Mouse (Mus musculus) heart, postnatal 0 days (tissue): ENCODE measurements at regions not wholly inside any gene's neighbourhood (a gene's known extent, or its start where the extent isn't known, plus 50 kb on each side); places are given as distances from the start of the nearest gene placed in this dataset.

Experiments
- ATAC-seq: fragments of 200-750 bp; cut with Nextera tagmentation; 2 replicates; pipeline ENCODE4 v1.8.0; 2017; ENCODE audit warnings: low read depth, moderate number of reproducible peaks, moderate library complexity; ENCODE audit not compliant: insufficient read depth
- DNase-seq: peaks from one replicate; pipeline ENCODE4 v3.0.0-alpha.2; 2016; ENCODE audit warnings: low spot score
- H3K27ac ChIP-seq: fragments of 300-500 bp; sonication (generic); 2 replicates; pipeline ENCODE4 v1.5.1; 2014; ENCODE audit warnings: low read depth, mild to moderate bottlenecking
- H3K27me3 ChIP-seq: fragments of 300-500 bp; sonication (generic); 2 replicates; pipeline ENCODE4 v1.6.1; 2014; ENCODE audit warnings: low read length, mixed read lengths; ENCODE audit not compliant: control insufficient read depth, insufficient read depth
- H3K36me3 ChIP-seq: fragments of 300-500 bp; sonication (generic); replicated peaks from 2 replicates; pipeline ENCODE4 v1.6.1; 2014; ENCODE audit warnings: low read length, mixed read lengths; ENCODE audit not compliant: control insufficient read depth, insufficient read depth
- H3K4me1 ChIP-seq: fragments of 300-500 bp; sonication (generic); 2 replicates; pipeline ENCODE4 v1.6.1; 2014; ENCODE audit warnings: antibody characterized with exemption; ENCODE audit not compliant: control insufficient read depth, insufficient read depth
- H3K4me2 ChIP-seq: fragments of 300-500 bp; sonication (generic); 2 replicates; pipeline ENCODE4 v1.6.1; 2014; ENCODE audit warnings: low read depth, mild to moderate bottlenecking, low read length, moderate library complexity
- H3K4me3 ChIP-seq: fragments of 300-500 bp; sonication (generic); 2 replicates; pipeline ENCODE4 v1.5.1; 2014; ENCODE audit warnings: low read depth, low read length
- H3K9ac ChIP-seq: fragments of 300-500 bp; sonication (generic); replicated peaks from 2 replicates; pipeline ENCODE4 v1.6.1; 2014; ENCODE audit warnings: low read depth, low read length, mixed read lengths
- H3K9me3 ChIP-seq: fragments of 300-500 bp; sonication (generic); replicated peaks from 2 replicates; pipeline ENCODE4 v1.6.1; 2016; ENCODE audit warnings: low read length; ENCODE audit not compliant: control insufficient read depth
- CTCF ChIP-seq: IDR thresholded peaks from 2 replicates; pipeline ENCODE4 v1.5.1; 2016; ENCODE audit warnings: antibody characterized with exemption, control low read depth, low read depth
- EP300 ChIP-seq: IDR thresholded peaks from 2 replicates; pipeline ENCODE4 v1.6.1; 2016; ENCODE audit warnings: antibody characterized with exemption, low read depth
- WGBS: fragments of 180-500 bp; shearing (Covaris S2); extraction: QIAGEN DNeasy Blood & Tissue Kit; methylation state at CpG from one replicate; pipeline ENCODE4 v1.1.7; 2014; 5-methylcytosine and 5-hydroxymethylcytosine counted together

DNA sequence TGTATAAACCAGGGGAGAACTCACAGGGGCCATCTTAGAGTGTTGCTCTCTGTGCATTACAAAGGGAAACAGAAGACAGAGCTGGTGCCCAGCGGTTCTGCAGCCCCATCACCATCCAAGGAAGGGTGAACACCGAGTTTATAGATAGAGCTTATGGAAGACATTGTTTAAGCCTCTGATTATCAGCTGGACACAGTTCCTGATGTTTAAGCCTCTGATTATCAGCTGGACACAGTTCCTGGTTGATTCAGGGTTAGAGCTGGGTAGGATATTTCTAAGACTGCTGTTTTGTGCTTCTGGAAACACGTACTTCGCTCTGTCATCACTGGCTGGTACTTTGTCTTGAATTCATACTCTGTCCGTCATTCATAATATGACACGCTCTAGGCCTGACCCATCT lies 79.9 kb upstream of the Prickle1 start:
- no peak overlapping the region for H3K9ac ChIP-seq
- ATAC-seq (no peak), DNase-seq (no peak)
- WGBS = 62% methylated on average over 6 of the region's 6 CpGs
- H3K36me3 ChIP-seq = no peaks in the 10 kb centered on the region
- no peaks in the 10 kb centered on the region for H3K9me3 ChIP-seq
- no peak overlapping the region for H3K27ac ChIP-seq
- no peaks in the 10 kb centered on the region for H3K27me3 ChIP-seq
- no peak overlapping the region for H3K4me3 ChIP-seq
- no peak overlapping the region for H3K4me2 ChIP-seq
- peaks cover 4% of the 10 kb centered on the region; the same call in 1 of the 2 replicates for H3K4me1 ChIP-seq
- TF ChIP-seq CTCF = no peak
- no peak for TF ChIP-seq EP300

DNA sequence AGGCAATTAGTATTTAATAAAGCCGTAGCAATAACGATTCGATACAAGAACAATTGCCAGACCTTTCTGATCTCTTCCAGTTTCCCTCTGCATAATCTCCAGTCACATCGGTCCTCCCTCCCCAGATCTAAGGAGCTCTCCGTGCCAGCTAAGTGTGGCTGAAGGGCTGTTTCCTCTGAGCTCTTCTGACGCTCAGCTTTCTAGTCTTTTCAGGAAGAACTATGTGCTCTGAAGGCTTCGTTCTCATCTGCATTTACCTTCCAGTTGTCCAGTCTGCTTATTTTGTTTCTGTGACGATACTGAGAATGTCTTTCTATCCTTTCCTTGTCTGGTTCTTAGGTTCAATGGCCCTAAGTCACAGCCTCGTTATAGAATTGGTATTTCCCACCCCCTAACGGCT lies 78.3 kb upstream of the Prickle1 start:
- no peaks in the 10 kb centered on the region for H3K27me3 ChIP-seq

DNA sequence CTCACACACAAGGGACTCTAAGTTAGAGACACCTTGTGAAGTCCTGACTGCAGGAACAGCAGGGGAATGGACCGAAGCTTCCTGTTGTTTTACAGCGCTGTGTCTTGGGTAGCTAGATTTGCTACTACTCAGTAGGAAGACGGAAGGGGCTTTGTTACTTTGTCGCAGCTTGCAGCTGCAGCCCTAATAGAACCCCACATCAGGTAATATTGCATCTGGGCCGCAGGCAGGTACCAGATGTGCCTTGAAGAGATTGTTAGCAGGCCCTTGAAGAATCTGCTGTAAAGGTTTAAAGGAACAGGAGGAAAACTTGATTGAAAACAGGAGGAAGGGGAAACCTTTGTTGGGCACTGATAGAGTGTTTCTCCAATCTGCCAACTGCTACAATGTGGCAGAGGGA lies 68.2 kb upstream of the Prickle1 start:
- Histone ChIP-seq H3K27ac (no peak overlapping the region), H3K27me3 (no peaks in the 10 kb centered on the region), H3K4me1 (no peaks in the 10 kb centered on the region), H3K4me3 (no peak overlapping the region), H3K9me3 (no peaks in the 10 kb centered on the region; the same call in 1 of the 2 replicates), H3K4me2 (no peak overlapping the region), H3K36me3 (no peaks in the 10 kb centered on the region), H3K9ac (no peak overlapping the region)
- DNase-seq = no peak
- 72% methylated on average over 5 of the region's 5 CpGs for WGBS
- no peak for TF ChIP-seq EP300
- no peak for TF ChIP-seq CTCF
- ATAC-seq = no peak

More for the DNA sequence above, 78.3 kb upstream of the Prickle1 start:
- no peaks in the 10 kb centered on the region for H3K9me3 ChIP-seq
- H3K4me2 ChIP-seq = no peak overlapping the region
- H3K4me3 ChIP-seq = no peak overlapping the region
- DNase-seq (no peak), ATAC-seq (no peak)
- no peak overlapping the region for H3K27ac ChIP-seq
- WGBS = 55% methylated on average over 10 of the region's 10 CpGs
- H3K4me1 ChIP-seq = peaks cover 4% of the 10 kb centered on the region; the same call in 1 of the 2 replicates
- no peak for TF ChIP-seq EP300
- H3K9ac ChIP-seq = no peak overlapping the region
- no peaks in the 10 kb centered on the region for H3K36me3 ChIP-seq

DNA sequence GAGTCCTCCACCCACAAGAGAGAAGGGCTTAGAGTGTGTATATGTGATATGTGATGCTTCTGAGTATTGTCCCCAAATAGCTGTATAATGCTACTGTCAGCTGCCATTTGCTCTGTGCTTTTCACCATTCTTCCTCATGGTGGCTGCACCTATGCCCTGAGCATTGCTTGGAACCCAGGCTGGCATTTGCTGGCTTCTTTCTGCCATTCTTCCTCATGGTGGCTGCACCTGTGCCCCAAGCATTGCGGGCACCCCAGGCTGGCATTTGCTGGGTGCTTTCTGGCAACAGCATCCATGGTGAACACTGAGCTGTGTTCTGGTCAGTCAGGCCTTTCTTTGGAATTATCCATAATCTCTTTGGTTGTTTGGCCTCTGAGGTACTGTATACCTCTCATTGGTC lies 66.9 kb upstream of the Prickle1 start:
- no peak overlapping the region for H3K27ac ChIP-seq
- H3K27me3 ChIP-seq = no peaks in the 10 kb centered on the region
- no peak overlapping the region for H3K9ac ChIP-seq
- TF ChIP-seq CTCF (no peak), EP300 (no peak)
- ATAC-seq = no peak
- H3K9me3 ChIP-seq = no peaks in the 10 kb centered on the region; the same call in 1 of the 2 replicates
- no peak overlapping the region for H3K4me3 ChIP-seq
- H3K36me3 ChIP-seq = no peaks in the 10 kb centered on the region
- 100% methylated on average over 1 of the region's 1 CpGs for WGBS
- no peaks in the 10 kb centered on the region for H3K4me1 ChIP-seq
- no peak overlapping the region for H3K4me2 ChIP-seq
- DNase-seq = no peak

DNA sequence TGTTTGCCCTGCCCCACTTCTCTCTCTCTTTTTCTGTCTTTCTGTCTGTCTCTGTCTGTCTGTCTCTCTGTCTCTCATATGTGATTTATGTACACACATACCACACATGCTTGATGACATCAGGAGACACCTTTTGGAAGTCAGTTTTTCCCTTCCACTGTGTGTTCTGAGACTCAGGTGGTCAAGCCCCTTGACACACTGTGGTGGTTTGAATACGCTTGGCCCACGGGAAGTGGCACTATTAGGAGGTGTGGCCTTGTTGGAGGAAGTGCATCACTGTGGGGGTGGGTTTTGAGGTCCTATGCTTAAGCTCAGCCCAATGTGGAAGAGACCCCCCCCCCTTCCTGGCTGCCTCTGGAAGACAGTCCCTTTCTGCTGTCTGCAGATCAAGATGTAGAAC lies 66.1 kb upstream of the Prickle1 start:
- no peak overlapping the region for H3K4me2 ChIP-seq
- H3K9ac ChIP-seq = no peak overlapping the region
- H3K36me3 ChIP-seq = no peaks in the 10 kb centered on the region
- ATAC-seq (no peak), DNase-seq (no peak)
- no peaks in the 10 kb centered on the region; the same call in 1 of the 2 replicates for H3K9me3 ChIP-seq
- H3K4me3 ChIP-seq = no peak overlapping the region
- H3K4me1 ChIP-seq = peaks cover 5% of the 10 kb centered on the region
- 85% methylated on average over 2 of the region's 2 CpGs for WGBS
- H3K27ac ChIP-seq = no peak overlapping the region
- H3K27me3 ChIP-seq = no peaks in the 10 kb centered on the region
- TF ChIP-seq EP300 = no peak
- no peak for TF ChIP-seq CTCF

DNA sequence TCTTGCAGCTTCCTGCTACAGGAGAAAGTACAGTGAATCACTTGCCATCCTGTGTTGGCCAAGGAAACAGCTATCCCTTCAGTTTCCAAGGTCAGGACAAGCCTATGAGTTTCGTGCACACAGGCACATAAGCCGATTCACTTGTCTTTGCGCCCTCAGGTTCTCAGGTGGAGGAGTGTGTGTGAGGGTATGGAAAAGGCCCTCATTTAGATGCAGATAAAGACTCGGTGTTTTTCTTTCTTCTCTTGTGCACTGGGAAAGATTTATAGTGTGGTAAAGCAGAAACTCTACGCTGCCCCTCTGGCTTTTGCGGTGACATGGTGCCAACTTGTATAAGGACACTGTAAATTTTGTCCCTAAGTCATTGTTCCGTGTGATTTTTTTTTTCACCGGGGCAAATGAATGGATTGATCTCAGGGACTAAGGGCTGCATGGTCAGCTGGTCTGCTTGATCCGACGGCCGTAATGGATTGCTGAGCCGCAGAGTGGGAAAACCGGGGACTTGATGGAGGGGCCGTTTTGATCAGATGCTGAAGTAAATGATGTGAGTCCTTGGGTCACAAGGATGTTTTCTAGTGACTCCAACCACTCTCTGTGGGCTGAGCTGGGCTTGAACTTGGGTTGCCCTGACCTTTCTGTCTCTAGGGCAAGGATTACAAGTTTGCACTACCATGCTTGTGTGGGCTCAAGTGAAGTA lies 65.4 kb upstream of the Prickle1 start:
- Histone ChIP-seq H3K4me3 (no peak overlapping the region), H3K4me1 (peaks cover 12% of the 10 kb centered on the region), H3K4me2 (no peak overlapping the region), H3K9ac (no peak overlapping the region), H3K36me3 (no peaks in the 10 kb centered on the region), H3K27ac (no peak overlapping the region), H3K27me3 (no peaks in the 10 kb centered on the region), H3K9me3 (no peaks in the 10 kb centered on the region; the same call in 1 of the 2 replicates)
- no peak for TF ChIP-seq EP300
- TF ChIP-seq CTCF = no peak
- DNase-seq (no peak), ATAC-seq (no peak)
- WGBS = 91% methylated on average over 14 of the region's 14 CpGs
